Mouse (Mus musculus) heart, embryonic 10.5 days (tissue): ENCODE results near the gene Manba. TPM values are rescaled to one million over a fixed set of nuclear protein-coding genes. Genes with fewer than 3 reads are reported as not detected.
A peak's percentile ranks its signal among the peaks of the same experiment; 100 is the strongest.

Experiments used
- DNase-seq: peaks from one replicate; pipeline ENCODE4 v3.0.0-alpha.2; 2017; ENCODE audit warnings: low spot score
- H3K27ac ChIP-seq: fragments of 300-500 bp; sonication (generic); 2 replicates; pipeline ENCODE4 v1.5.1; 2016; ENCODE audit warnings: mild to moderate bottlenecking
- H3K27me3 ChIP-seq: fragments of 300-500 bp; sonication (generic); 2 replicates; pipeline ENCODE4 v1.6.1; 2016; ENCODE audit warnings: mild to moderate bottlenecking; ENCODE audit not compliant: poor library complexity, insufficient read depth, severe bottlenecking
- H3K36me3 ChIP-seq: fragments of 300-500 bp; sonication (generic); 2 replicates; pipeline ENCODE4 v1.6.1; 2016; ENCODE audit warnings: mild to moderate bottlenecking, moderate library complexity
- H3K4me1 ChIP-seq: fragments of 300-500 bp; sonication (generic); 2 replicates; pipeline ENCODE4 v1.6.1; 2016; ENCODE audit warnings: mild to moderate bottlenecking
- H3K4me3 ChIP-seq: fragments of 300-500 bp; sonication (generic); 2 replicates; pipeline ENCODE4 v1.5.1; 2016; ENCODE audit warnings: mild to moderate bottlenecking, moderate library complexity
- H3K9me3 ChIP-seq: fragments of 300-500 bp; sonication (generic); 2 replicates; pipeline ENCODE4 v1.6.1; 2016; ENCODE audit warnings: mild to moderate bottlenecking, moderate library complexity
- WGBS: fragments of 180-500 bp; shearing (Covaris S2); methylation state at CpG from one replicate; pipeline ENCODE4 v1.1.7; 2016; 5-methylcytosine and 5-hydroxymethylcytosine counted together
- polyA plus RNA-seq: library from polyadenylated mRNA; unstranded; fragments of >200 nt; fragmentation: Nextera tagmentation; extraction: Ambion mirVana; gene quantifications from 2 replicates; pipeline ENCODE4 v1.2.1, GENCODE M21; 2016

Gene Manba
- polyA plus RNA-seq, 1 experiment from 2014 or later: 17.3 TPM

- Histone ChIP-seq H3K36me3 (peaks cover 64% of the 10 kb centered on the region), H3K27me3 (no peaks in the 10 kb centered on the region), H3K9me3 (no peaks in the 10 kb centered on the region), H3K4me3 (no peak overlapping the region), H3K27ac (peak overlapping the region; percentile 57), H3K4me1 (peaks cover 64% of the 10 kb centered on the region)
- DNase-seq: no peak
- 81% methylated on average over 10 of the region's 10 CpGs for WGBS
These were observed 119.4 kb downstream of the Manba start for GRCm38 (mm10) chr3:135604626-135605417.

- H3K27ac ChIP-seq: peak overlapping the region; percentile 57; the same call in 1 of the 2 replicates
- DNase-seq: no peak
- H3K27me3 ChIP-seq: no peaks in the 10 kb centered on the region
- no peaks in the 10 kb centered on the region for H3K9me3 ChIP-seq
- H3K36me3 ChIP-seq: peaks cover 65% of the 10 kb centered on the region
- H3K4me3 ChIP-seq: no peak overlapping the region
- 62% methylated on average over 4 of the region's 4 CpGs for WGBS
- peaks cover 61% of the 10 kb centered on the region for H3K4me1 ChIP-seq
These were observed 120.1 kb downstream of the Manba start for GRCm38 (mm10) chr3:135605474-135605873.

- H3K36me3 ChIP-seq: peaks cover 67% of the 10 kb centered on the region
- no peaks in the 10 kb centered on the region for H3K9me3 ChIP-seq
- H3K4me3 ChIP-seq: no peak overlapping the region
- WGBS: 90% methylated on average over 8 of the region's 8 CpGs
- DNase-seq: no peak
- H3K4me1 ChIP-seq: peaks cover 62% of the 10 kb centered on the region
- no peaks in the 10 kb centered on the region for H3K27me3 ChIP-seq
- peak overlapping the region; percentile 47; the same call in 1 of the 2 replicates for H3K27ac ChIP-seq
These were observed 121.2 kb downstream of the Manba start for GRCm38 (mm10) chr3:135606592-135606991.

- peaks cover 68% of the 10 kb centered on the region for H3K36me3 ChIP-seq
- DNase-seq: no peak
- no peaks in the 10 kb centered on the region for H3K27me3 ChIP-seq
- no peak overlapping the region for H3K27ac ChIP-seq
- peaks cover 57% of the 10 kb centered on the region for H3K4me1 ChIP-seq
- no peaks in the 10 kb centered on the region for H3K9me3 ChIP-seq
- 89% methylated on average over 9 of the region's 9 CpGs for WGBS
- H3K4me3 ChIP-seq: no peak overlapping the region
These were observed 121.6 kb downstream of the Manba start for GRCm38 (mm10) chr3:135607021-135607420.

- peaks cover 50% of the 10 kb centered on the region for H3K4me1 ChIP-seq
- no peak for DNase-seq
- H3K27ac ChIP-seq: peak overlapping the region; percentile 82
- H3K4me3 ChIP-seq: 0 out of 2 replicates have a peak overlapping the region, but pooled peaks have one; percentile 22
- WGBS: 74% methylated on average over 24 of the region's 24 CpGs
- no peaks in the 10 kb centered on the region for H3K9me3 ChIP-seq
- H3K27me3 ChIP-seq: no peaks in the 10 kb centered on the region
- peaks cover 76% of the 10 kb centered on the region for H3K36me3 ChIP-seq
These were observed 122.5 kb downstream of the Manba start for GRCm38 (mm10) chr3:135607660-135608473.

- 48% methylated on average over 3 of the region's 3 CpGs for WGBS
- Histone ChIP-seq H3K4me1 (peaks cover 26% of the 10 kb centered on the region), H3K27me3 (no peaks in the 10 kb centered on the region), H3K4me3 (no peak overlapping the region), H3K27ac (no peak overlapping the region), H3K36me3 (peaks cover 84% of the 10 kb centered on the region), H3K9me3 (no peaks in the 10 kb centered on the region)
- DNase-seq: no peak
These were observed 124.8 kb downstream of the Manba start for GRCm38 (mm10) chr3:135610221-135610620.

- no peaks in the 10 kb centered on the region for H3K27me3 ChIP-seq
- H3K4me1 ChIP-seq: 0 out of 2 replicates have a peak, but pooled peaks cover 4% of the 10 kb centered on the region
- no peaks in the 10 kb centered on the region for H3K9me3 ChIP-seq
- H3K4me3 ChIP-seq: no peak overlapping the region
- WGBS: 91% methylated on average over 3 of the region's 3 CpGs
- H3K27ac ChIP-seq: no peak overlapping the region
- DNase-seq: no peak
- peaks cover 93% of the 10 kb centered on the region for H3K36me3 ChIP-seq
These were observed 129.0 kb downstream of the Manba start for GRCm38 (mm10) chr3:135614376-135614775.

GRCm38 (mm10) chr3:135616730-135617129 lies 131.3 kb downstream of the Manba start:
- Histone ChIP-seq H3K9me3 (no peaks in the 10 kb centered on the region), H3K27me3 (no peaks in the 10 kb centered on the region), H3K27ac (no peak overlapping the region), H3K4me3 (no peak overlapping the region), H3K4me1 (no peaks in the 10 kb centered on the region), H3K36me3 (peaks cover 79% of the 10 kb centered on the region)
- WGBS: 85% methylated on average over 7 of the region's 7 CpGs
- no peak for DNase-seq

Other genes starting within 250 kb of the Manba start
- gene Bdh2, start 204.4 kb upstream of the Manba start, polyA plus RNA-seq: 3.6 and 3.9 TPM in 2 replicates
- gene Slc9b2, start 177.9 kb upstream of the Manba start, polyA plus RNA-seq: 1.5 and 2.1 TPM in 2 replicates
- 0.44 TPM in 1 of 2 replicates, not detected in the other for gene Slc9b1, start 137.6 kb upstream of the Manba start, polyA plus RNA-seq
- gene Cisd2, start 61.7 kb upstream of the Manba start, polyA plus RNA-seq: 66.2 and 67.0 TPM in 2 replicates
- gene Ube2d3, start 47.5 kb upstream of the Manba start, polyA plus RNA-seq: 461 and 523 TPM in 2 replicates
- gene Nfkb1, start 205.9 kb downstream of the Manba start, polyA plus RNA-seq: 13.2 and 16.0 TPM in 2 replicates